Mouse (Mus musculus): ENCODE results near the gene T.

The T gene

DNA sequence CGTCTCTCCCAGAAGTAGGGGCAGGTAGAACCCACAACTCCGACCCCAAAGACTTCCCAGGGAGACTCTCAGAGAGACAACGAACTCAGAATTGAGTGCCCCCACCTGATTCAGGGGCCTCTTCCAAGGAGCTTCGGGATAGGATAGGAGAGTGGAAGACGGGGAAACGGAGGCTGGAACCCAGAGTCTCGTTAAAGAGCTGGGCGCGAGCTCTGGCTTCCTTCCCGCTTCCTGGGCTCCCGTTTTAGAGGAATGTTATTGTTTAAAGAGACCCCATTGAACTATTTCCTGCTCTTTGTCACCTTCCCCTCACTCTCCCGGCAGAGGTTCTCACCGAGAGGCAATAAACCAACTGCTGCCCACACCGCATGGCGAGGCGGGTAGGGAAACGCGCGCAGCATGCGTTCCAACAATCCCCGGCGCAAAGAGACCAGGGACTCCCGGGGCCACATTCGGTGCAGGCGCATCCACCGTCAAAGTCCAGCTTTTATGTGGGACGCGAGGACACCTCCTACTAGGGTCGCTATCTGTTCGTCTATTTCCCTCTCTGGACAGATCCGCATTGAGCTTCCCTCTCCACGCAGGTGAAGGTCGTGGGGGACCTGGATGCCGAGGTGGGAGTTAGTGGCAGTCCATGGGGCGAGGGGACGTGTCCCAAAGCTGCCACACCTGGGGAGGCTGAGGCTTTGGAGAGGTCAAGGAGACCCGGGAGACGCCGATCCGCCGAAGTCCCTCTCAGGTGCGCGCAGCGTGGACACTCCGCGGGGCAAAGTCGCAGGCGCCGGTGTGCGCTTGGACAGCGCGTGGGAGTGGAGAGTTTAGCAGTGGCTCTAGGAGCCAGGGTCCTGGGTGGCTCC, 874 bp upstream of the T start:
- DNase-seq (ENCODE audit: extremely low spot score), result peak; percentile 26

- no peak for DNase-seq (ENCODE audit: extremely low spot score)
These were observed 2.0 kb downstream of the T start for GRCm38 (mm10) chr17:8436184-8436583.

- DNase-seq (ENCODE audit: extremely low spot score), result no peak
These were observed 9.8 kb downstream of the T start for GRCm38 (mm10) chr17:8444062-8444461.

- peak; percentile 40 for DNase-seq (ENCODE audit: extremely low spot score)
These were observed 13.5 kb downstream of the T start for GRCm38 (mm10) chr17:8447676-8448192.

DNA sequence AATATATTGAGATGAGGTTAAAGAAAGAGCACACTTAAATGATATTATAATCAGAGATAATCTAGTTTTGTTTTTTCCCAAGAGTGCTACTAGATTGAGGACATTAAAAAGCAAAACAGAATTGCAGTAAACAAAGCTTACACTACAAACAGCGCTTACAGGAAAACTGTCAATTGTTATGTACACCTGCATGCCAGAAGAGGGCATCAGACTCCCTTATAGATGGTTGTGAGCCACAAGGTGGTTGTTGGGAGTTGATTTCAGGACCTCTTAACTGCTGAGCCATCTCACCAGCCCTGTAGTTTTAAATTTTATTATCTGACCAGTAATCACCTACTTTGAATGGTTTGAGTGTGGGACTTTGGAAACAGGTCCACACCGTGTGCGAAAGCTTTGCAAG, 14.1 kb downstream of the T start:
- no peak for DNase-seq (ENCODE audit: extremely low spot score)

DNA sequence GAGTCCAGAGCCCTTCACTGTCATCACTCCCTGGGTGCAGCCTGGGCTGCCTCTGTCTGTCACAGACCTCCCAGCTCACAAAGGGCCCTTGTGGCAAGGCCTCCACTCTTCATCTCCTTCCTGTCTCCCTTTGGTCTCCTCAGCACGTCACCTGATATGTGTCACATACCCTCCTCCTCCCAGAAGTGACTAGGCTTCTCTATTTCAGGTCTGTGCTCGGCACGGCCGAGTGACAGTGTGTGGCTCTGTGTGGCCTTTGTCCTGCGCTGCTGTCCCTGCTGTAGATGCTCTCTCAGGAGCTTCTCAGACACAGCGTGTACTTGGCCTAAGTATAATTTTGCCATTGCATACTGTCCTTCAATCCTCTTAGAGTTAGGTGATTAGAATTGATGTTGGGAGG, 21.0 kb downstream of the T start:
- no peak for DNase-seq (ENCODE audit: extremely low spot score)

DNA sequence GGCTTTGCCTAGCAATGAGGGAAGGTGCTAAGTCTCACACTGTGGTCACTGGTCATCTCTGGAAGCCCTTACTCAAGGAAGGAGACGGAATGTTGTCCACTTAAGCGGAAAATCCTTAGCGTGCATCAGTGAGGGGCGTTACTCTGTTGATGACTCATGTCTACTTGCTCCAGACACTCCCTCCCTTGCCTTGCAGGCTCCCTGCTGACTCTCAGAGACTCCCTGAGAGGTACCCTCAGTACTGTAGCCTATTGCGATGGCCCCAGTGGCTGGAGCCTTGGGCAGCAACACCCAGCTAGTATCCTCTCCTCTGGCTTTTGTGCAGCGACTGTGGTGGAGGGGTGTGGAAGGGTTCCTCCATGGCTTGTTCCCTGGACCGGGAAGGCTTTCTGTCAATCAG, 21.4 kb downstream of the T start:
- no peak for DNase-seq (ENCODE audit: extremely low spot score)

DNA sequence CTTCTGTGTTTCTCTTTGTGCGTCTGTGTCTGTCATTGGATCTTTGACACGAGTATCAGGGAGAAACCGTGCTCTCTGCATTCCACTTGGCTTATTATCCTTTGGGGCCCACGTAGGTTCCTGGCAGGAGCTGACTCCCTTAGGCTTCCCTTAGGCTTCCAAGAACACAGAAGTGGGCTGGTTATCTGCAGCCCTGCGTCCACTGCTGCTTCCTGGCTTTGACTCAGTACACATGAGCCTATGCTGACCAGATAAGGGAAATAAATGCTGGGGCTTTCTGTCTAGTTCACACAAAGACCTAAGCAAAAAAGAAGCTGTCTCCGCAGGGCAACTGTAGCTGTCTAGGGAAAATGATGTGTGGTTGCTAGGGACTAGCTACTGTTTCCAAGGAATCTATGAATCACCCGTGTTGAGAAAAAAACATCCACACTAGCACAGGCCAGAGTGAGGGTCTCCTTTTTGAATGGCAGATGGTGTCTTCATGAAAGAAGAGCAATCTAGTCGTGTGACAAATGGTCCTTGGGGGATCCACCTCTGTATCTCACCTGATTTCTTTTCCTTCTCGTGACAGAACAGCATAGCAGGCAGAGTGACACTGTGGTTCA, 22.7 kb downstream of the T start:
- DNase-seq (ENCODE audit: extremely low spot score), result no peak

DNA sequence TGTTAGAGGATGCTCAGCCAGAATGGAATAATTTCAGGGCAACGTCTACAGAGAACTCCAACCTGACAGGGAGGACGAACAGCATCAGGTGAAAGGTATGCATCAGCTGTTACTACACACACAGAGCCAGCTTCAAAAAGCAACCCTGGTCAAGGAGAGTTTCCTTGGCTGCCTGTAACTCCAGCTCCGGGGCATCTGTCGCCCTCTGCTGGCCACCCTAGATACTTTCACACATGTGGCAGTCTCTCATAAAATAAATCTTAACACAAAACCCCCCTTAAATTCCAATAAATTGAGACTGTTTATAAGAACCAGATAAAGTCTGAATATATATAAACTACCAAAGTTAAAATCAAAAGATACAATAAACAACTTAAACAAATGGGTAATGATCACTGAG, 27.3 kb downstream of the T start:
- DNase-seq (ENCODE audit: extremely low spot score), result peak; percentile 41

DNA sequence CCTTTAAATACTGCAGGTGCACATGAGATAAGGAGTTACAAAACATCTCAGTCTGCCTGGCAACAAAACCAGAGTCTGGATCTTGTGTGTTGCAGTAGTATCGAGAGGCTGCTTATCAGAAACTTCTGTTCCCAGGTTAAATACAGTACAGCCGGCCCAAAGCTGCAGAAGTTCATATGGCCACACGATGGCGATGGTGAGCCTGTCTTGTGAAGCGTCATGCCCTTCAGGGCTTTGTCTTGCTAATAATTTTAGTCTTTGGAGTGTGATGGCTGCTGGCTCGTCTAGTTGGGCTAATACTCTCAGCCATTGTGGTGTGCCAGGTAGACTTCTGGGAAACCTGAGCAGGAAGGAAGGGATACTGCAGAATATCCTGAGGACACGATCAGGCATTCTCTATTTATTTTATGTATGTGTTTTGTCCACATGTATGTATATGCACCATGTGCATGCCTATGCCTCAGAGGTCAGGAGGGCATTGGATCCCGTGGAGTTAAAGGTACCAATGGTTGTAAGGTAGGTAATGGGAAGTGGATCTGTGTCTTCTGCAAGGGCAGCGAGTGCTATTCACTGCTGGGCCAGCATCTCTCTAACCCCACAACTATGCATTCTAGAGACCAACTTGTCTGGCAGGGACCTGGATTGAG, 29.4 kb downstream of the T start:
- DNase-seq (ENCODE audit: extremely low spot score), result peak; percentile 66

- DNase-seq (ENCODE audit: extremely low spot score), result no peak
These were observed 33.5 kb downstream of the T start for GRCm38 (mm10) chr17:8467771-8468170.

DNA sequence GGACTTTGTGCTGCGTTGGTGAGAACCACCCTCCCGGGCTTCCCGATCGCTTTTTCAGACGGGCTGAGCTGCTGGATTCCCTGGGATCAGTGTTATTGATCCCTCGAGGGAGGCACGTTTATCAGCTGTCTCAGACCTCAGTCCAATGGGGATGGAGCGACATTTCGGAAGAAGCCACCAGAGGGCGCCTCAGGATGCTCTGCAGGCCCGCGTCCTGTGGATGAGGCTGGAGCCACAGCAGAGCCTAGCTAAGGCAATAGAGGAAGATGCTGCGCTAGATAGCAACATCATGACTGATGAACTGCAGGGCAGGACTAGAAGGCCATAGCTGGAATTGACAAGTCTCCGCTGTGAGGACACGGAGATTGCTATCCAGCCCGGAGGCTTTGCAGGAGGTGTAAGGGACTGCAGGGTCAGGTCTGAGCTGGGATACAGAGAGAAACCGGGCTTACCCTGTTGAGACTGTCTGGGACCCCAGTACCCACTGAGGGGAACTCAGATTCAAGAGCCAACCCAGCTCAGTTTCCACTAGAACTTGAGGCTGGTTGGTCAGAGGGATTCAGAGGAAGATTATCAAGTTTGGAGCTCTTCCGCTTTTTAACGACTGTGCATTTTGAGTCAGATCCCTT, 34.6 kb downstream of the T start:
- DNase-seq (ENCODE audit: extremely low spot score), result peak; percentile 85

- DNase-seq (ENCODE audit: extremely low spot score), result no peak
These were observed 44.3 kb downstream of the T start for GRCm38 (mm10) chr17:8478554-8478953.

DNA sequence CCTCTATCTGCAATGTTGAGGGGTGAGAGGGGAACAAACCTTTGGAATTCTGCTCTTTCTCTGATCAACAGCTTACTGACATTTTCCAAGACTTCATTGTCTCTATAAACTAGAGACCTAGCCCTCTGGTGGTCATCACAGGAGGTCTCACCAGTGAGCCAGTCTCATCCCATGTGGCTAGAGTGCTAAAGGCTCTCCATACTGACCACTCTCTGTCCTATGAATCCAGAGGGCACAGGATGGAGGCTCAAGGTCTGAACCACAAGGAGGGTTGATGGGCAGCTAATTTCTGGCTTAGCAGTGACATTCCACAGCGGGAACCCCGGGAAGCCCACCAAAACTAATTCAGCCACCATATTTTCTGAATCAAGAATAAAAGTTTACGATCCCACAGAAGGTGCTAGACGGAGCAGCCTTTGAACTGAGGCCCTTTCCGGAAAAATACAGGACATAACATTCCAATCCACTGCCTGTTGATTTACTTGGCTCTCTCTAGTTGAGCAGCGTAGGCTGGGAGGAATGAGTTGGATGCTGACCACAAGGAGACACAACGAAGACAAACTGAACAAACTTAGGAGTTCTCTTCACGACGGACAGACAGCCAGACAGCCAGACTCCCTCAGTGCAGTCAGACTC, 45.4 kb downstream of the T start:
- no peak for DNase-seq (ENCODE audit: extremely low spot score)

- DNase-seq (ENCODE audit: extremely low spot score), result no peak
These were observed 47.6 kb downstream of the T start for GRCm38 (mm10) chr17:8481797-8482196.

GRCm38 (mm10) chr17:8482876-8483275, 48.7 kb downstream of the T start:
- no peak for DNase-seq (ENCODE audit: extremely low spot score)

DNA sequence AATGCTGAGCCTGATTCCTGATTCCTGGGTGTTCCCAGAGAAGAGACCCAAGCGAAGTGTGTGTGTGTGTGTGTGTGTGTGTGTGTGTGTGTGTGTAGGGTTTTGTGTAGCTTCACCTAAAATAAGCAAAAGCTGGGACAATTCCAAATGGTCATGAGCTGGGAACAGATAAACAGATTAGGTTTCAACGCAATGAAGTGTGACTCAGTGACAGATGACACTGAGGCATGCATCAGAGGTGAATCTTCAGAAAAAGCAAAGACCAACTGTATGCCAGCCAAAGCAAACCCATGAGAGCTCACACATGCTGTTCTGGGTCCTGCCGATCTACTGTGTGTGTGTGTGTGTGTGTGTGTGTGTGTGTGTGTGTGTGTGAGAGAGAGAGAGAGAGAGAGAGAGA, 50.0 kb downstream of the T start:
- no peak for DNase-seq (ENCODE audit: extremely low spot score)

GRCm38 (mm10) chr17:8485146-8485545, 50.9 kb downstream of the T start:
- DNase-seq (ENCODE audit: extremely low spot score), result no peak

DNA sequence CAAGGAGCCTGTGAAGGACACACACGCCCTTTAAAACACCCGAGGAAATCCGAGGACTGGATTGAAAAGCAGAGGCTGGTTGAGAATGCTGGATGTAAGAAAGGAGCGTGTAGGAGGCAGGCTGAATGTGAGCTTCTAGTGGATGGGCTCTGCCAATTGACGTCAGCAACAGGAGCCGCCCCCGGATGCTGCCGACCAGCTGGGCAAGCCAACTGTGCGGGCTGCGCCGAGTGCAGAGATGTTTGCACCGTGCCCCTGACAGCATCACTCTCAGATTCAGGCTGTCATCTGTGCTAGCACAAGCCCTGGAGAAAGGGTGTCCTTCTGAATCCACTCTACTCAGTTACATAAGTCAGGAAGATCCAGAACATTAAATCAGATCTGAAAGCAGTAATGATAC, 53.6 kb downstream of the T start:
- DNase-seq (ENCODE audit: extremely low spot score), result no peak

DNA sequence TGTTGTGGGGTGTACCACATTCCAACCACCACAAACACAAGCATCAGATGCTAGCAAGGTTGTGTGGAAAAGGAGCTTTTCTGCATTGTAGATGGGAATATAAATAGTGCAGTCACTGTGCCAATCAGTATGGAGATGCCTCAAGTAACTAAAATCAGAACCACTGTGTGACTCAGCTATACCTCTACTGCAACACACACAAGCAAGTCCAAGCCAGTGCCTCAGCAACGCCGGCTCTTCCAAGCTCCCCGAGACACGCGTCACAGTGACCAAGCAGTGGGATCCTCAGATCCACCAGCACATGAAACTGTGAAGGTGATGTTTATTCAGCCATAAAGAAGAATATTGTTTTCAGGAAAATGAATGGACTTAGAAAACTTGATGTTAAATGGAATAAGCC, 56.7 kb downstream of the T start:
- no peak for DNase-seq (ENCODE audit: extremely low spot score)

Measured in embryo, embryonic 9.5 days (tissue).